9 mouse cellular contexts compared by ENCODE assay signal in genomic region chr2:91958701-91959457, GRCm38 (mm10). TPM values are rescaled to one million over a fixed set of nuclear protein-coding genes. Genes with fewer than 3 reads are reported as not detected.
DNase-seq lines count a peak whose midpoint lies in the region; ATAC-seq and TF ChIP-seq lines count a peak whose summit lies in the region.
"Had no signal": no experiment of that assay in that cellular context is flagged by ENCODE, and none has a peak within 500 bp of the region (broad histone marks: within the 10 kb centered on the region; RNA-seq: fewer than 3 reads in every experiment).

No protein-coding gene starts in this region.

- H3K9me3 ChIP-seq in kidney, embryonic 15.5 days (replicated peaks): no peaks in the 10 kb centered on the region
- no peaks in the 10 kb centered on the region for H3K9me3 ChIP-seq in E14TG2a.4 (ENCODE audit: low read length)
- no peaks in the 10 kb centered on the region for H3K9me3 ChIP-seq in heart, embryonic 11.5 days (replicated peaks; ENCODE audit: control insufficient read depth, low read length)
- H3K9me3 ChIP-seq in limb, embryonic 14.5 days (ENCODE audit: control insufficient read depth, low read length): no peaks in the 10 kb centered on the region
- H3K9me3 ChIP-seq in neural tube, embryonic 11.5 days (ENCODE audit: control insufficient read depth, low read length): no peaks in the 10 kb centered on the region
- H3K9me3 ChIP-seq: limb, embryonic 13.5 days had no signal

- no peak for ATAC-seq in kidney, embryonic 15.5 days (replicated peaks; ENCODE audit: low FRiP score)
- no peak for ATAC-seq in heart, embryonic 11.5 days (replicated peaks; ENCODE audit: insufficient number of reproducible peaks, low FRiP score, low TSS enrichment)
- no peak for ATAC-seq in limb, embryonic 14.5 days (ENCODE audit: low FRiP score, low read depth)
- no peak for ATAC-seq in neural tube, embryonic 11.5 days (ENCODE audit: insufficient read depth, low FRiP score, low TSS enrichment)

- 0 out of 2 replicates have a peak, but pooled peaks cover 6% of the 10 kb centered on the region for H3K36me3 ChIP-seq in kidney, embryonic 15.5 days
- peaks cover 25% of the 10 kb centered on the region for H3K36me3 ChIP-seq in E14TG2a.4 (ENCODE audit: insufficient read depth, low read length)
- no peaks in the 10 kb centered on the region for H3K36me3 ChIP-seq in heart, embryonic 11.5 days (ENCODE audit: control insufficient read depth, insufficient read depth, low read length)
- H3K36me3 ChIP-seq in limb, embryonic 14.5 days (ENCODE audit: control insufficient read depth, insufficient read depth, low read length): 0 out of 2 replicates have a peak, but pooled peaks cover 6% of the 10 kb centered on the region
- no peaks in the 10 kb centered on the region for H3K36me3 ChIP-seq in neural tube, embryonic 11.5 days (ENCODE audit: control insufficient read depth, insufficient read depth, low read length)

- H3K4me1 ChIP-seq in kidney, embryonic 15.5 days: peaks cover 77% of the 10 kb centered on the region
- H3K4me1 ChIP-seq in E14TG2a.4 (replicated peaks; ENCODE audit: low read depth, low read length): peaks cover 87% of the 10 kb centered on the region
- peaks cover 69% of the 10 kb centered on the region for H3K4me1 ChIP-seq in bone marrow macrophage, adult 2 months (ENCODE audit: control insufficient read depth, insufficient read depth, low read length)
- peaks cover 74% of the 10 kb centered on the region for H3K4me1 ChIP-seq in heart, embryonic 11.5 days (ENCODE audit: control insufficient read depth, insufficient read depth, low read length)
- peaks cover 20% of the 10 kb centered on the region for H3K4me1 ChIP-seq in limb, embryonic 14.5 days (ENCODE audit: control insufficient read depth, insufficient read depth, low read length)
- peaks cover 22% of the 10 kb centered on the region for H3K4me1 ChIP-seq in neural tube, embryonic 11.5 days (ENCODE audit: control insufficient read depth, insufficient read depth, low read length)

- 42% methylated on average over 10 of the region's 10 CpGs for WGBS in kidney, embryonic 15.5 days
- WGBS in heart, embryonic 11.5 days (ENCODE audit: insufficient replicate concordance): 42% methylated on average over 10 of the region's 10 CpGs
- 44% methylated on average over 10 of the region's 10 CpGs for WGBS in limb, embryonic 14.5 days
- WGBS in neural tube, embryonic 11.5 days: 47% methylated on average over 10 of the region's 10 CpGs

- H3K27me3 ChIP-seq in kidney, embryonic 15.5 days: no peaks in the 10 kb centered on the region
- H3K27me3 ChIP-seq in E14TG2a.4 (ENCODE audit: insufficient read depth, low read length): peaks cover 5% of the 10 kb centered on the region; the same call in 1 of the 2 replicates
- H3K27me3 ChIP-seq in heart, embryonic 11.5 days (ENCODE audit: control insufficient read depth, insufficient read depth, low read length): no peaks in the 10 kb centered on the region
- H3K27me3 ChIP-seq in limb, embryonic 14.5 days (ENCODE audit: control insufficient read depth, insufficient read depth, low read length): no peaks in the 10 kb centered on the region
- H3K27me3 ChIP-seq in neural tube, embryonic 11.5 days (ENCODE audit: control insufficient read depth, insufficient read depth, low read length): no peaks in the 10 kb centered on the region
- H3K27me3 ChIP-seq: limb, embryonic 13.5 days had no signal

- no peak overlapping the region for H3K4me3 ChIP-seq in kidney, embryonic 15.5 days (replicated peaks)
- peak overlapping the region; percentile 10; the same call in 1 of the 2 replicates for H3K4me3 ChIP-seq in E14TG2a.4 (replicated peaks; ENCODE audit: low read length)
- no peak overlapping the region for H3K4me3 ChIP-seq in bone marrow macrophage, adult 2 months (ENCODE audit: insufficient read depth, low read length)
- no peak overlapping the region for H3K4me3 ChIP-seq in heart, embryonic 11.5 days (ENCODE audit: low read depth, low read length)
- no peak overlapping the region for H3K4me3 ChIP-seq in limb, embryonic 14.5 days (replicated peaks; ENCODE audit: low read length)
- H3K4me3 ChIP-seq in neural tube, embryonic 11.5 days (ENCODE audit: low read depth, low read length): no peak overlapping the region
- H3K4me3 ChIP-seq: limb, embryonic 13.5 days had no signal

- no peak overlapping the region for H3K27ac ChIP-seq in kidney, embryonic 15.5 days
- no peak overlapping the region for H3K27ac ChIP-seq in bone marrow macrophage, adult 2 months (ENCODE audit: insufficient read depth, low read depth, low read length)
- H3K27ac ChIP-seq in heart, embryonic 11.5 days (ENCODE audit: low read depth, low read length): no peak overlapping the region
- no peak overlapping the region for H3K27ac ChIP-seq in limb, embryonic 14.5 days (replicated peaks; ENCODE audit: low read depth, low read length)
- no peak overlapping the region for H3K27ac ChIP-seq in neural tube, embryonic 11.5 days (ENCODE audit: low read depth, low read length)
- H3K27ac ChIP-seq: limb, embryonic 13.5 days had no signal

- H3K4me2 ChIP-seq in kidney, embryonic 15.5 days: no peak overlapping the region
- no peak overlapping the region; the same call in 1 of the 2 replicates for H3K4me2 ChIP-seq in heart, embryonic 11.5 days
- no peak overlapping the region for H3K4me2 ChIP-seq in limb, embryonic 14.5 days (replicated peaks; ENCODE audit: low read depth, low read length, severe bottlenecking)
- no peak overlapping the region for H3K4me2 ChIP-seq in neural tube, embryonic 11.5 days (ENCODE audit: low read depth)
- H3K4me2 ChIP-seq: limb, embryonic 13.5 days had no signal

- H3K9ac ChIP-seq in kidney, embryonic 15.5 days: no peak overlapping the region
- H3K9ac ChIP-seq in heart, embryonic 11.5 days (ENCODE audit: low read depth, low read length): peak overlapping the region; percentile 59; the same call in 1 of the 2 replicates
- H3K9ac ChIP-seq in limb, embryonic 14.5 days (ENCODE audit: low read depth, low read length, severe bottlenecking): no peak overlapping the region
- H3K9ac ChIP-seq in neural tube, embryonic 11.5 days (ENCODE audit: low read length): no peak overlapping the region

- DNase-seq in kidney, adult 18-20 months: peak; percentile 64
- DNase-seq in limb, embryonic 14.5 days (ENCODE audit: low spot score): peak; percentile 66
- peak; percentile 44 for DNase-seq in neural tube, embryonic 11.5 days (ENCODE audit: low spot score)
- DNase-seq in frontal cortex, postnatal 25 days (ENCODE audit: low spot score in 2 of 2): no peak

- peak; percentile 29; the same call in 1 of the 2 replicates for TF ChIP-seq CTCF in E14TG2a.4 (conservative IDR thresholded peaks at IDR 0.05; ENCODE audit: low read length)
- peak; percentile 39; the same call in 1 of the 2 replicates for TF ChIP-seq CTCF in bone marrow macrophage, adult 2 months (IDR thresholded peaks at IDR 0.05; ENCODE audit: low read depth, low read length)

- TF ChIP-seq POLR2A in bone marrow macrophage, adult 2 months (IDR thresholded peaks at IDR 0.05; ENCODE audit: borderline replicate concordance, low read depth, low read length): no peak
- no peak for TF ChIP-seq POLR2A in limb, embryonic 14.5 days (IDR thresholded peaks at IDR 0.05; ENCODE audit: borderline replicate concordance, extremely low read depth, insufficient read depth, insufficient read length)

RNA-seq across cellular contexts. Expression of gene Gm9821, which starts 13.4 kb away (rescaled TPM):
- polyA plus RNA-seq in kidney, embryonic 15.5 days (2015; fragmentation: Nextera tagmentation; extraction: Ambion mirVana): 0.49 and 0.53 TPM in 2 replicates
- polyA plus RNA-seq in bone marrow macrophage, adult 2 months (2012; ENCODE audit: insufficient read depth, insufficient read length, missing spikeins): not detected in 2 replicates
- 1.8 and 2.8 TPM in 2 replicates for polyA plus RNA-seq in heart, embryonic 11.5 days (2014; fragmentation: Nextera tagmentation; extraction: Ambion mirVana)
- polyA plus RNA-seq in limb, embryonic 14.5 days (2012; rRNA removed): 0.05 TPM in 1 of 2 replicates, not detected in the other
- polyA plus RNA-seq in limb, embryonic 14.5 days (2014; fragmentation: Nextera tagmentation; extraction: Ambion mirVana): 0.37 and 0.56 TPM in 2 replicates
- 0.37 and 0.58 TPM in 2 replicates for polyA plus RNA-seq in neural tube, embryonic 11.5 days (2014; fragmentation: Nextera tagmentation; extraction: Ambion mirVana)

RNA-seq across cellular contexts. Expression of gene Dgkz, which starts 16.8 kb away (rescaled TPM):
- polyA plus RNA-seq in kidney, embryonic 15.5 days (2015; fragmentation: Nextera tagmentation; extraction: Ambion mirVana): 37.7 and 46.7 TPM in 2 replicates
- 129 and 144 TPM in 2 replicates for polyA plus RNA-seq in bone marrow macrophage, adult 2 months (2012; ENCODE audit: insufficient read depth, insufficient read length, missing spikeins)
- 42.1 and 49.6 TPM in 2 replicates for polyA plus RNA-seq in heart, embryonic 11.5 days (2014; fragmentation: Nextera tagmentation; extraction: Ambion mirVana)
- 97.1 and 109 TPM in 2 replicates for polyA plus RNA-seq in limb, embryonic 14.5 days (2012; rRNA removed)
- polyA plus RNA-seq in limb, embryonic 14.5 days (2014; fragmentation: Nextera tagmentation; extraction: Ambion mirVana): 40.4 and 42.4 TPM in 2 replicates
- 34.6 and 37.7 TPM in 2 replicates for polyA plus RNA-seq in neural tube, embryonic 11.5 days (2014; fragmentation: Nextera tagmentation; extraction: Ambion mirVana)

RNA-seq across cellular contexts. Expression of gene Mdk, which starts 26.8 kb away (rescaled TPM):
- polyA plus RNA-seq in kidney, embryonic 15.5 days (2015; fragmentation: Nextera tagmentation; extraction: Ambion mirVana): 1,215 and 1,266 TPM in 2 replicates
- polyA plus RNA-seq in bone marrow macrophage, adult 2 months (2012; ENCODE audit: insufficient read depth, insufficient read length, missing spikeins): 1.0 and 3.4 TPM in 2 replicates
- 842 and 965 TPM in 2 replicates for polyA plus RNA-seq in heart, embryonic 11.5 days (2014; fragmentation: Nextera tagmentation; extraction: Ambion mirVana)
- 1,140 and 1,381 TPM in 2 replicates for polyA plus RNA-seq in limb, embryonic 14.5 days (2012; rRNA removed)
- polyA plus RNA-seq in limb, embryonic 14.5 days (2014; fragmentation: Nextera tagmentation; extraction: Ambion mirVana): 1,171 and 1,392 TPM in 2 replicates
- 1,127 and 1,214 TPM in 2 replicates for polyA plus RNA-seq in neural tube, embryonic 11.5 days (2014; fragmentation: Nextera tagmentation; extraction: Ambion mirVana)

RNA-seq across cellular contexts. Expression of gene Chrm4, which starts 31.8 kb away (rescaled TPM):
- 0.42 TPM in 1 of 2 replicates, not detected in the other for polyA plus RNA-seq in kidney, embryonic 15.5 days (2015; fragmentation: Nextera tagmentation; extraction: Ambion mirVana)
- not detected in 2 replicates for polyA plus RNA-seq in bone marrow macrophage, adult 2 months (2012; ENCODE audit: insufficient read depth, insufficient read length, missing spikeins)
- polyA plus RNA-seq in heart, embryonic 11.5 days (2014; fragmentation: Nextera tagmentation; extraction: Ambion mirVana): not detected in 2 replicates
- polyA plus RNA-seq in limb, embryonic 14.5 days (2012; rRNA removed): 0.47 and 0.88 TPM in 2 replicates
- polyA plus RNA-seq in limb, embryonic 14.5 days (2014; fragmentation: Nextera tagmentation; extraction: Ambion mirVana): 0.17 and 0.32 TPM in 2 replicates
- polyA plus RNA-seq in neural tube, embryonic 11.5 days (2014; fragmentation: Nextera tagmentation; extraction: Ambion mirVana): 0.45 and 0.53 TPM in 2 replicates

Comparison
In these comparisons a context has a peak if more than half of its experiments do, and no peak if none do; other contexts are left out.
1. DNase-seq: peak in kidney, adult 18-20 months (single experiment), limb, embryonic 14.5 days (single experiment) and neural tube, embryonic 11.5 days (single experiment); none in frontal cortex, postnatal 25 days (0 of 2).
2. RNA of gene Mdk, which starts 26.8 kb away (polyA plus RNA-seq): 1,140 to 1,392 TPM in limb, embryonic 14.5 days, 1,215 to 1,266 TPM in kidney, embryonic 15.5 days, 1,127 to 1,214 TPM in neural tube, embryonic 11.5 days and 842 to 965 TPM in heart, embryonic 11.5 days; 1.0 to 3.4 TPM in bone marrow macrophage, adult 2 months; every median in the first group is over 100 times any median in the second.